Mouse (Mus musculus) right cerebral cortex, postnatal 10 days (tissue): ENCODE measurements at regions not wholly inside any gene's neighbourhood (a gene's known extent, or its start where the extent isn't known, plus 50 kb on each side); places are given as distances from the start of the nearest gene placed in this dataset.

ENCODE experiments used
- DNase-seq, 2 experiments: peaks; one replicate each; pipeline ENCODE4 v3.0.0; 2021; ENCODE audit warnings: low spot score in 2 of 2

DNA sequence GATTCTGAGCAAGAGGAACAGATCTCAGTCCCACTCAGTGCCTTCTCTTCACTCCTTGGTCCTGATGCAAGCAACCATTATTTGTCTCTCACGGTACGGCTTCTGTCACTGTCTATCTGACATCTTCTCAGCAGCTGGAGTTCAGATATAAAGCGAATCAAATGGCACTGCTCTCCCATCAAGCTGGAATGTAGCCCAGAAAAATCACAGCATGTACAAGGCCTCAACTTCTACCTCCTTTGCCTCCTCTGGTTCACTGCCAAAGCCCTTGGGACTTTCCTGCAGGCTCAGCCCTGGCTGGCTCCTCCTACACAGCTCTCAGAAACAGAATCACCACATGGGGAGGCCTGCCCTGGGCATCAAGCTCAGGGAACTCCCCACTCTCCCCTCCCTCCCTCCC lies 107.1 kb upstream of the Prok2 start:
- peak; percentile 44 to 48 for DNase-seq

DNA sequence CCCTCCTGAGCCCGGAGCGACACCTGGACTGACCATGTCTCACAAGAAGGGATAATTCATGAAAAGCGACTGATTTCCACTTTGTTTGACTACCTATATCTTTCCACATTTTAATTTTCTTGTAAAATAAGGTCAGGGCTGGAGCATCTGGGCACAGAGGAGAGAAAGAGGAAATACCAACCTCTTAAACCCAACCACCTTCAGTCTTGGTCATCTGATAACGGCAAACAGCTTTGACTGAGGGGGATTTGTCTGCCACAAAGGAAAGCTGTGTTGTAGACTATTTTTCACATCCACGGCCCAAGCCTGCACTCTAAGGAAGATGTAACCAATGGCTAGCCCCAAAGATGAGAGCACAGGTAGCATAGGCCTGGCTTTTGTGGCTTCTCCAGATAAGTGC lies 101.4 kb upstream of the Prok2 start:
- DNase-seq: no peak

DNA sequence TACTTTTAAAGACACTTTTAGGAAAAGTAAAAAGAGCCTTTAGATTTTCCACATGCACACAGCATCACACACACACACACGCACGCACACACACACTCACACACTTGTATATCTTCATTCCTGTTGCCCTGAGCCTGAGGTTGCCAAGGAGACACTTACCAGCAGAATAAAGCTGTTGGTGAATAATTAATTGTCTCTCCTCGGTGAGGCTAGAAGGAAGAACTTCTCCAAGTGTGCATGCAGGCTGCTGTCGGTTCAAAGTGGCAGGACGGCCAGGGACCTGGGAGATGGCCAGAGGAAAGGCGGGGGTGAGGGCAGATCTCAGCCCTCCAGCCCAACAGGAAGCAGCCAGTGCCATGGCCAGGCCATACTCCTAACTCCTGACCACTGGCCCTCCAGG lies 98.6 kb upstream of the Prok2 start:
- peak; percentile 33 to 54 for DNase-seq

DNA sequence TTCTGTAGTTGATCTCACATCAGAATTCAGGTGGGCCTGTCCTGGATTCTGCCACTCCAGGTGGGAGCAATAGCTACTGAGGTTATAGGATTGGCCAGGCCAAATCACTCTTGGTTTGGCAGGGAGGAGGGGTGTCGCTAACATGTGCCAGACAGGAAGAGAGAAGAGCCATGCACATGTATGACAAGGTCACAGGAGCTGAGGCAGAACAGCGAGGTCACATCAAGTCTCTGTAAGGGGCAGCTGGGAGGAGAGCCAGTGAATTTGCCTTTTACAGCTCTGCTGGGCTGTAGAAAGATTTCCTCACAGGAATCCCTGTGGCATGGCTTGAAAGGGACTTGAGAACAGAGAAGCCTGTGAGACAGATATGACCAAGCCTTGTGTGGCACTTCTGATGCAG lies 96.3 kb upstream of the Prok2 start:
- no peak for DNase-seq

DNA sequence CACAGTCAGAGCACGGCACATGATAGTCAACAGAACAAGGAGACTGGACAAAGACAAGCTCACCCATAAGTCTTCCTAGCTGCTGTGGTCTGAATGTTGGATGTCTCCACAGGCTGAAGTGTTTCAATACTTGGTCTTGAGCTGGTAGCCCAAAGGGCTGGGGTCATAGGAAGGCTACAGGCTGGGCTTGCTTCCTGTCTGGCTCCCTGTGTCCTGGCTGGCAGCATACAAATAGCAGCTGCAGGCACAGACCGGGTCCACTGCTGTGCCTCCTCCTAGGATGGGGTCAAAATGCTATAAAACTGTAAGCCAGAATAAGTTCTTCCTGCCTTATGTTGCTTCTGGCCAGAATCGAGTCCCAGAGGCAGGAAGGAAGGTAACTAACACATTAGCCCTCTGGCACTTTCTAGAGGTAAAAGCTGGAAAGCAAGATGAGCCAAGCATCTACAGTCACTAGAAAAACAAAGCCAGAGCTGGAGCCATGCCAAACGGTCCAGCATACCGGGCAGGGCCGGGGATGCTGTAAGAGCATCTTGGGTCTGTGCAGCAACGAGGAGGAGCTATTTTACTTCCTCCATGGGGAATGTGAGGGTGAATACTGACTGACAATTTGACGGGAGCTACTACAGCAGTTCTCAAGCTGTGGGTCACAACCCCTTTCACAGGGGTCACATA lies 93.2 kb upstream of the Prok2 start:
- no peak for DNase-seq

DNA sequence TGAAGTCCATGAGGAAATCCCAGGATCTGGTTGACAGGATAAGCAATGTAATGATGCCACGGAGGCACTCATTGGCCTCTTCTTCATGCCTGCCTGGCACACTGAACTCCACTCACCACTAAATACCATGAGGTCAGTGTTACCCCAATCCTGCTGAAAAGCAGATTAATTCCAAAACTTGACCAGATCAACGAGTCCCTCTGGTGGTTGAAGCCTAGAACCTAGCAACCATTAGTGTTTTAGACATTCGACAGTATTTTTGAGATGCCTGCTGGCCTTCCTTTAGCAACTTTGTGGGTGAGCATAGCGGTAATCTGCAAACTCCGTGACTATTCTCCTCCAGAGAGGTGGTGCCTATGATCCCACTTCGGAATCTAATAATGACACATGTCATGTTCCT lies 92.3 kb upstream of the Prok2 start:
- DNase-seq: no peak

DNA sequence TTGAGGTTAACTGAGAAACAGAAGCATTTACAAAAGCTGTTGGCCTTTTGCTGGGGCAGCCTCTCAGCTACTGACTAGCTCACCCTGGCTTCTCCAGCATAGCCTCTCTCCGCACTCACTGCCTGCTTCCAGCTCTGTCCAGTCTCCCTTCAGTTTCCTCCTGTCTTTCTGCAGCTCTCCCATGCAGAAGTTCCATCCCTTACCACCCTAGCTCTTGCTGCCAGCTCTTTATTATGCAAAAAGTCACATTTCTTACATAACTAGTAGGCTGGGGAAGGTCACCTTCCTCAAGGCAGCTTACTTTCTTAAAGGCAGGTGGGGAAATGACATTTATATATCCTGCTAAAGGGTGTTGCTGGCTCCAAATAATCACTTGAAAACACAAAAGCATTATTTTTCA lies 91.1 kb upstream of the Prok2 start:
- no peak for DNase-seq

DNA sequence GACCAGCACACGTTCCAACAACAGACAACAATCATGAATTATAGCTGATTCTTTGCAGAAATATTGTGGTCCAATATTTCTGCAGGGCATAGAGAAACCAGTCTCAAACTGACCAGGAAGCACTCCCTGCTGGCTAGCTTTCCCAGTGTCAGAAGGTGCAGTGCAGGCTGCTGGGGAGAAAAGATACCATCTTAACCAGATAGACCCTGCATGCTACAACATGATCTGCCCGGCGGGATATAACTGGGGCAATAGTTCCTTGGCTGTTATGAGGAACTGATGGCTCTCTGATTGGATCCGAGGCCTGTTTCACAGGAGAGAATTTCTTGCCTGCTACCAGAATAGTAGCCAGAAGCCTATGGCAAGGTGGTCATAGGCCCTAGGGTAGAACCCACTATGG lies 86.9 kb upstream of the Prok2 start:
- no peak for DNase-seq

DNA sequence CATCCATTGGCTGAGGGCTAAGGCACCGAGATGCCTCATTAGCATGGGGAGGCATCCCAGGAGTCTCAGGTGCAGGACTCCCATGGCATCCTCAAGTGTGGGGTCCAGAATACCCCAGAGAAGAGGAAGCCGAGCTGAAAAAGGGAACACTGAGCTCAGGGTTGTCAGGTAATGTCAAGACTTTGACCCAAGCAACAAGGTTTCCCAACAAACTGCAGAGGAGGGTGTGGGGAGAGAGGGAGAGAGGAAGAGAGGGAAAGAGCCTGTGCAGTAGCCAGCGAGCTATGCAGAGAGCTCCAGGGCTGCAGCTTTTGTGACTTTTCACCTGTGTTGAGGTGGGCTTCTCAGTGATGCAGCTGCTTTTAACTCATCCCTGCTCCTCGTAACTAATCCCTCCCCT lies 85.7 kb upstream of the Prok2 start:
- DNase-seq: no peak

DNA sequence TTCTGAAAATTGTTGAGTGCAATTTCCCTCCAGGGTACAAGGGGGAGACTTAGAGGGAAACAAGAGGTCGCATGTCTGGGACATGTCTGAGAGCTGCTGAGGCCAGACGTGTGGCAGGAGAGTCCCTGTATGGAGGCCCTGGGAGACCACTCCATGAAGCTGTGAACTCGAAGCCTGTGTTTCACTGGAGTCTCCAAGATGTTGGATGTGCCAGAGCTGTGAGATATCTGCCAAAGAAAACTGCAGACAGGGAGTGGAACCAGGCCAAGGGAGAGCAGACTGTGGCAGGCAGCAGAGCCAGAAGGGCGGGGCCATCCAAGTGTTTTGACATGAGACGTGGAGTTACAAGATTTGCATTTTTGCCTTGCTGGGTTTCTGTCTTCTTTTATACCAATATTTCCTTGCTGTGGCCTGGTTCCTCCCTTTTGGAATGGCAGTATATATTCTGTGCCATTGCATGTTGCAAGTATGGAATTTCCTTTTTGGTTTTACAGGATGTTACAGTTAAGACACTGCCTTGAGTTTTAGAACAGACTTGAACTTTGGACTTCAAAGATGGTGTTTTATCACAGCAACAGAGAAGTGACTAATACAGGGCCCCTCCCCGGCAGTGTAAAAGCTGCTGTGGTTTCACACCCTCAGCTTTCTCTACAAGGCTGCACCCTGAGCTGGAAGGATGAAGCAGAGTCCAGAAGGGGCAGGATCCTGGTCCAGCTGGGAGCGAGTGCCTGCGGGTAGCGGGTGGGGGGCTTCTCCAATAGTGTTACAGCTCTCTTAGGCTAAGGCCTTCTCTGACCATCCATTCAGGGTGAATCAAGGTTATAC lies 85.0 kb upstream of the Prok2 start:
- peak; percentile 78 to 83 for DNase-seq

DNA sequence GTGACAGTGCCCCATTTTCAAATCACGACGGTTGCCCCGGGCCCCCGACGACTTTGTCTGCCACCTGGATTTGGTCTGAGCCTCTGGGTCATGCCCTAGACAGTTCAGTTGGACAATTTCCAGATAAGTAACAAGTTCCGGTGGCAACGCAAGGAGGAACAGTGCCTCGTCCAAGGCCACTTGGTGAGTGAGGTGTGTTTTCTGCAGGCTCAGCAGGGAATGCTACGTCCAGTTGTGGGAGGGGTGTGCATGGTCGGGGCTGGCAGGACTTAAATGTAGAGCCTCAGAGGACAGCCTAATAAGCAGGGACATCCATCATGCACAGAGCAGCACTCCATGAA lies 78.7 kb upstream of the Prok2 start:
- no peak for DNase-seq

DNA sequence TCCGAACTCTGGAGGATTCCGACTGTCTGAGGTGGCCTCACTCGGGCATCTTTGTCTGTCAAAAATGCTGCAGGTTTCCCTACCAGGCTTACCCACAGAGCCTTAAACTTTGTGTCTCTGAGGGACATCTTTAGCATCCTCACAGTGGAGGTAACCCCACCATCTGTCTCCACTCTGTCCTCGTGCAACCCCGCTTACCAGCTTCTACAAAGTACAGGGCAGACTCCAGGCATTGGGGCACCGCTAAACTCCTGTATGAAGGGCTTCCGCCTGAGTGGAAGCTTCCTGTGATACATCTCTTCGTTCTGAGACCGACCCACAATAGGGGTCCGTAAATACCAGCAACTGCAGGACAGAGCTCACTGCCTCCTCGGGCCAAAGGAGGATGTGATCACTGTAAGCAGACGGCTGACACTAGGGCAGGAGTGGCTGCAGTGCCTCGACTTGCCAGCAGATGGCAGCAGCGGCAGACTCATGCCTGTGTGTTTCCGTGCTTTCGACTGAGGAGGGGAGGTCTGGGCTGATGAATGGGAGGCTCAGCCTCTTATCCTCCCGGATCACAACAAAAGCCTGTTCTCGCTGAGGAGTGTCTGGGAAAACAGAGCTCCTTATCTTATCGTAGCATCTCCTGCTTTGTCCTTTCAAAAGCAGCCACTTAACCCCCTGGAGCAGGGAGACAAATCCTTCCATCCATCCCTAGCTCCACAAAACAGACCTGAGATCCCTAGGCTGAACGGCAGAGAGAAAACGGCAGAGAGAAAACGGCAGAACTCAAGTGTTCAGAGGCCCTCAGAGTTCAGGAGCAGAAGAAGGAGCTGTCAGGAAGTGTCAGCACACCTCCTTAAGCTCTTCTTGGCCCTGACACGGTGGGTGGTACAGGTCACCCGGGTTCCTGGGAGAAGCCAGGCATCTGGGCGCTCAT lies 78.1 kb upstream of the Prok2 start:
- peak; percentile 92 to 95 for DNase-seq

DNA sequence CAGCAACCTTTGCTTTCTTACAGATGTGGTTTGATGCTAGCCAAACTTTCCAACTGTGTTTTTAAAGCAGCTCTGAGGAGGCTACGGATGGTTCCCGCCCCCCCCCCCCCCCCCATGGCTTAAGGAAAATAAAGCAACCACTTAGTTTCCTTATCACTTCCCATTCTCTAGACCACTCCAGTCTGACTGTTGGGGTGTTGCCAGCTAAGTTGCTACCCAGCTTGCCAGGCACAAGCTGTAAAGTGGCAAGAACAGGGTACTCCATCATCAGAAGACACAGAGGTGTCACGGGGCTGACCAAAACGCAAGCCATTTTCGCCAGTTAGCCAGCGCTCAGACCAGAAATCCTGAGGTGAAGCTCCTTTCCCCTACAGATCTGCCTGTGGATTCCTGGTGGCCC lies 74.7 kb upstream of the Prok2 start:
- no peak for DNase-seq

DNA sequence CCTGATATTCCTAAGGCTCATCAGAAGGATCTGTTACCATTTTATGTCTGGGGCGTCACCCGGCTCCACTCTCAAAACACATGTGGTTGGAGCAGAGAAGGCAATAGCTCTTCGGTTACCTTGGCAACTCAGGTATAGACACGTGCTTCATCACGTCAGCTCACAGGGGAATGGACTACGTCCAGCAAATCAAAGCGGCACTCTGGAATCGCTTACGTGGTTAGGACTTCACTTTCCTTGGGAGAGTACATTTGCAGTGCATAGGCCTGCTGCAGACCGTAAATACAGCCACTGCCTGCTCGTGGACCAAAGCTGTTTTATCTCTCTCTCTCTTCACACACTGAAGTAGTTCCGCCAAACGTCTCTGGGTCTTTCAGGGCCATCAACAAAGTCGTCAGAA lies 74.1 kb upstream of the Prok2 start:
- DNase-seq: no peak

DNA sequence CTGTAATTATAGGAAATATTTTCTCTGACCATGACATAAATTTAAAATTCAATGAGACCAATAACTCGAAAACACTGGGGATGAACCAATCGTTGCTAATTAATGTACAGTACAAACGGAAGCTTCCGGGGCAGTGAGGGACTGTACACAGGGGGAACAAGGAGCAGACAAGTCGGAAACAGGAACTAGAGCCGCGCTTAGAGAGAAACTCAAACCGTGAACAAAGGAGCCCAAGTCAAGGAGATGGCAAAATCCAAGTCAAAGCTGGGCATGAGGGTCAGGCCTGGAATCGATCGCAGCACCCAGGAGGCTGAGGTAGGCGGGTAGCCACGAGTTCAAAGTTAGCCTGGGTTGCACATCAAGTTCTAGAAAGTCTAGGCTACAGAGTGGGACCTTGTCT lies 70.2 kb upstream of the Prok2 start:
- no peak for DNase-seq

DNA sequence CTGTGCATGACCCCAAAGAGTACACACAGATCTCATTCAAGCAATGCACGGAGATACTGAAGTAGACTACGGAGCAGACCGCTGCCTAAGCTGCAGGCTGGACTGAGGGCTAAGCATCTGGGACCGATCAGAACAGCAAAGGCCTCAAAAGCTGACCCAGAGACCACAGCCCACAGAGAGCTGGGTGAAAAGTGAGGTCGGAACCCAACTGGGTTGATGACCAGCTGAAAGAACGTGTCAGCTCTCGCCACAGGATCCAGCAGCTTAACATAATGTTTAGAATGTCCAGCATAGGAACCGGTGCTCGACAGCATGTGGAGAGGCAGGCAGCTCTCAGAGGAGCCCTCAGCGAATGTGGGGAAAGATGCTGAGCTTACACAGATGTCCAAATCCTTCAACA lies 67.4 kb upstream of the Prok2 start:
- no peak for DNase-seq

DNA sequence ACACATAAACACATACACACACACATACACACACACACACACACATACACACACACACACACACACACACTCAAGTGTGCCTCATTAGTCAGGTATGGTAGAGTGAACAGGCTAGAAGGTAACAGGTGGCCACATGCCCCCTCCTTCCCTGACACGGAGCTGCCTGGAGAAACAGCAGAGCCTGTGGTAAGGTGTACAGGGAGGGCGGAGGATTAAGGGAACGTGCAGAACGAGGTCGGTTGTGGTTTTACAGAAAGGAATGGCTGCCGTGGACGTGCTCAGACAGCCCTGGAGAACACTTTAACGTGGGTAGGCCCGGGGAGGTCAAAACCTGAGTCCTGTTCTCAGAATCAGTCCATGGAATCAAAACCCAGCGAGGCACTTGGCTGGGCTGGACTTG lies 66.2 kb upstream of the Prok2 start:
- no peak for DNase-seq

DNA sequence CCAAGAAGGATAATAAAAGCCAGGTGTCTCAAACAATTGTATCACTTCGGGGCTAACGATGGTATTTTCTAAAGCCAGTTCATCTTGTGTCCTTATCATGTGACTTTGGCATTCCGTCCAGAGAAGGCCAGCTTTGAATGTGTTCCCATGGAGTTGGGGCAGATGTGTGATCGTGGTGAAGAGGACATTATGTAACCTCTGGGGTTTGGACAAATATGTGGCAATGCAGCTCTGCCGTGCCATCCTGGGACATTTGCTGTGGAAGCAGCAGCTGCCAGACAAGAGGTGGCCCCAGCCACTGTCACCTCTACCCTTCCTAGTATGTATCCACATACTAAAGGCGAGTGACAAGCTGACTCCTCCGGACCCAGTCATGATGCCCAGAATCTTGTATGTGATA lies 60.8 kb upstream of the Prok2 start:
- no peak for DNase-seq

DNA sequence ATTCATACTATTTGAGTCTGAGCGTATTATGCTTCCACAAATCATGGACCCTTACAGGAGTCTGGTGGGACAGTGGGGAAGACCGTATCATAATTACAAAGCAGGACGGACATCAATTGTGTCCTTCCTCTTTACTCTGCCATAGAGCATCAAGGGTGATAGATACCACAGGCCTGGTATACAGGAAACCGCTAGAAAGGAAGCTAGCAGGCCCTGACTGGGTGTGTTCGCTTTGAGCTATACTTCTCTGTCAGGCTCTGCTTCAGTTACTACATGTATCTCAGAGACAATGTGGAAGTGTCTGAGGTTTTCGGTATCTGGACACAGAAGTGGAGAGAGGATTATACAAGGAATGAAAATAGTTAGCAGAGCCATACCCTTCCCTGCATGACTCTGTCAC lies 59.0 kb upstream of the Prok2 start:
- DNase-seq: no peak

DNA sequence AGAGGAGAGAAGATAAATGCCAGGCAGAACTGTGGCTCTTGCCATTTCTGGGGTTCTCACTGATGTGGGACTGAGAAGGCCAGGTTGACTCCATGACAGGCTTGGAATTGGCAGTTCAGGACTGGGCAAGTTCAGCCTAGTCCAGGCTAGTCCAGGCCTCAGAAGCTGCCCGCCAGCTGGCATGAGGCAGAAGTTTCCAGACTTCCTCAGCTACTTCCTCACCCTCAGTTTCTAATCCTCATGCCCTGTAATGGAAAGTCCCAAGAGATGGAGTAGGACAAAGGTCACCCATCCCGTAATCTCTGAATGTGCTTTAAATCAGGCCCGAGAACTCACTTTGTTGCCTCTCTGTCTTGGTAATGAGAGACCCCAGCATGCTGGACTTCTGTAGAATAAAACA lies 58.6 kb upstream of the Prok2 start:
- DNase-seq: no peak

DNA sequence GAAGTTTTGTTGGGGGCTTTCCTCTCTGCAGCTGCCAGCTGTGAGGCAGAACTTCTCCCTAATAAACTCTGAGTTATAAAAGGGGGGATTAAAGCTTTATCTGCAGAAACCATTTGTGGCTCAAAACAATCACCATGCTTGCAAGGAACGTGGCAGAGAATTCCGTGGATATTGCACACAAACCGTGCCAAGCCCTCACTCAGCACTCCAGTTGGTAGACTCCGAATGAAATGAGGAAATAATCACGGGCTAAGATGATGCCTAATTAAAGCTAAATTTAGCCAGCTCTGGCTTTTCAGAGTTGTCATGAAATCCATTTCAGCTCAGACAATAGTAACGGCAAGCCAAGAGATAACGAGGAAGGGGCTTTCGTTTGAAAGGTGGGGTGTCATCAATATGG lies 58.1 kb upstream of the Prok2 start:
- DNase-seq: peak; percentile 53 to 58

DNA sequence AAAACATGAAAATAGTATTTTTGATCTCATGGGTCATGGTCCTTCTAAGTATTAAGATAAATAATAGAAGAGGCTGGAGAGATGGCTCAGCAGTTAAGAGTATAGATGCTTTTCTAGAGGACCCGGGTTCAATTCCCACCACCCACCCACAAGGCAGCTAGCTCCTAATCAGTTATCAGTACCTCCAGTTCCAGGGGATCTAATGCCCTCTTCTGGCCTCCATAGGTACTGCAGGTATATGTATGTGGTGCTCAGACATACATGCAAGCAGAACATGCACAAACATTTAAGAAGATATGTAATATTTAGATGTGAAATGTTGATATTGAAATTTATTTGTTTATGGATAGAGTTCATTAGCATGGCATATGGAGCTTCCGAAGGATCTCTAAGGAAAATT lies 56.8 kb upstream of the Prok2 start:
- peak in 1 of 2 experiments; percentile 31 for DNase-seq
